In genomic region chr9:106898901-106899300, GRCm38 (mm10) we compare ENCODE assay signal across 27 mouse cellular contexts.
"Had no signal": no experiment of that assay in that cellular context is flagged by ENCODE, and none has a peak within 500 bp of the region (broad histone marks: within the 10 kb centered on the region; RNA-seq: fewer than 3 reads in every experiment).

No protein-coding gene starts in this region.

- H3K9me3 ChIP-seq: heart, embryonic 13.5 days; heart, embryonic 15.5 days; hindbrain, embryonic 12.5 days; intestine, embryonic 15.5 days; limb, embryonic 10.5 days; limb, embryonic 12.5 days; liver, embryonic 13.5 days; liver, embryonic 15.5 days had no signal

- H3K4me2 ChIP-seq: heart, embryonic 11.5 days; heart, embryonic 13.5 days; heart, embryonic 15.5 days; hindbrain, embryonic 12.5 days; hindbrain, embryonic 14.5 days; intestine, embryonic 15.5 days; limb, embryonic 12.5 days; liver, embryonic 11.5 days; liver, embryonic 13.5 days; liver, embryonic 15.5 days had no signal

- H3K4me1 ChIP-seq: heart, embryonic 13.5 days; heart, embryonic 15.5 days; hindbrain, embryonic 12.5 days; intestine, embryonic 15.5 days; limb, embryonic 10.5 days; limb, embryonic 12.5 days; liver, embryonic 13.5 days; liver, embryonic 15.5 days had no signal

- ATAC-seq: hindbrain, embryonic 16.5 days; inflammation-experienced regulatory T-cells, adult 6 months; intestine, embryonic 15.5 days; intestine, postnatal 0 days had no signal

- H3K27ac ChIP-seq: heart, adult 2 months; heart, embryonic 13.5 days; heart, embryonic 15.5 days; hindbrain, embryonic 12.5 days; hindbrain, embryonic 14.5 days; intestine, embryonic 15.5 days; layer of hippocampus, adult 2 months; left cerebral cortex, adult 2 months; limb, embryonic 10.5 days; limb, embryonic 12.5 days; liver, embryonic 13.5 days; liver, embryonic 15.5 days had no signal

- H3K4me3 ChIP-seq: heart, adult 2 months; heart, embryonic 13.5 days; heart, embryonic 15.5 days; hindbrain, embryonic 12.5 days; intestine, embryonic 15.5 days; layer of hippocampus, adult 2 months; left cerebral cortex, adult 2 months; limb, embryonic 10.5 days; limb, embryonic 12.5 days; liver, embryonic 13.5 days; liver, embryonic 15.5 days had no signal

- H3K36me3 ChIP-seq: heart, embryonic 13.5 days; heart, embryonic 15.5 days; intestine, embryonic 15.5 days; limb, embryonic 10.5 days; limb, embryonic 12.5 days; liver, embryonic 13.5 days; liver, embryonic 15.5 days had no signal

- DNase-seq: gastrocnemius, postnatal 14 days; gastrocnemius, postnatal 36 days; heart, adult 2 months; heart, postnatal 14 days; heart, postnatal 36 days; kidney, adult 18-20 months; kidney, adult 8-10 months; kidney, postnatal 10 days; kidney, postnatal 25 days; kidney, postnatal 4 days; liver; liver, embryonic 13.5 days had no signal

- H3K9ac ChIP-seq: heart, embryonic 13.5 days; heart, embryonic 15.5 days; hindbrain, embryonic 12.5 days; hindbrain, embryonic 14.5 days; intestine, embryonic 15.5 days; limb, embryonic 12.5 days; liver, embryonic 13.5 days; liver, embryonic 15.5 days had no signal

- H3K27me3 ChIP-seq: heart, embryonic 15.5 days; hindbrain, embryonic 12.5 days; intestine, embryonic 15.5 days; limb, embryonic 12.5 days; liver, embryonic 13.5 days; liver, embryonic 15.5 days had no signal
